Mouse (Mus musculus) liver, adult 2 months (tissue): ENCODE results near the gene Trak2. TPM values are rescaled to one million over a fixed set of nuclear protein-coding genes. Genes with fewer than 3 reads are reported as not detected.
"Not testable (repeated sequence)": the region's sequence is repeated elsewhere in the genome, so short reads cannot be mapped to it uniquely, and the experiment has no call there.

Experiments used
- DNase-seq: peaks from one replicate; pipeline ENCODE4 v3.0.0-alpha.2; 2011; ENCODE audit warnings: low read depth, low spot score; ENCODE audit errors: extremely low read depth
- H3K27ac ChIP-seq: fragments of 200-500 bp; replicated peaks from 2 replicates; pipeline ENCODE4 v1.5.1; 2012; ENCODE audit warnings: low read depth, mild to moderate bottlenecking, control low read depth, inconsistent platforms, low read length; ENCODE audit not compliant: insufficient read depth
- H3K27me3 ChIP-seq: fragments of 200-500 bp; 2 replicates; pipeline ENCODE4 v1.6.1; 2012; ENCODE audit warnings: mild to moderate bottlenecking, moderate library complexity, low read length, inconsistent platforms; ENCODE audit not compliant: control insufficient read depth, insufficient read depth
- H3K36me3 ChIP-seq: fragments of 200-500 bp; 2 replicates; pipeline ENCODE4 v1.6.1; 2012; ENCODE audit warnings: low read length, inconsistent platforms; ENCODE audit not compliant: control insufficient read depth, insufficient read depth
- H3K4me1 ChIP-seq: fragments of 200-500 bp; 2 replicates; pipeline ENCODE4 v1.6.1; 2011; ENCODE audit warnings: low read length; ENCODE audit not compliant: control insufficient read depth, insufficient read depth
- H3K4me3 ChIP-seq: fragments of 200-500 bp; 2 replicates; pipeline ENCODE4 v1.5.1; 2011; ENCODE audit warnings: low read depth, mild to moderate bottlenecking, control low read depth, low read length, moderate library complexity; ENCODE audit not compliant: insufficient read depth
- H3K79me2 ChIP-seq: fragments of 200-500 bp; 2 replicates; pipeline ENCODE4 v1.6.1; 2012; ENCODE audit warnings: inconsistent platforms, mild to moderate bottlenecking, low read length, moderate library complexity; ENCODE audit not compliant: control insufficient read depth, insufficient read depth
- H3K9ac ChIP-seq: fragments of 200-500 bp; 2 replicates; pipeline ENCODE4 v1.6.1; 2012; ENCODE audit warnings: low read depth, mild to moderate bottlenecking, control low read depth, inconsistent platforms, low read length
- CTCF ChIP-seq: fragments of 200-500 bp; IDR thresholded peaks from 2 replicates; pipeline ENCODE4 v1.5.1; 2011; ENCODE audit warnings: low read depth, low read length, control low read depth
- POLR2A ChIP-seq: fragments of 200-500 bp; IDR thresholded peaks from 2 replicates; pipeline ENCODE4 v1.6.1; 2011; ENCODE audit warnings: low read length, control low read depth; ENCODE audit not compliant: insufficient read depth; ENCODE audit errors: extremely low read depth
- WGBS: fragments of 180-500 bp; shearing (Covaris S2); methylation state at CpG from one replicate; pipeline ENCODE4 v1.1.7; 2018; 5-methylcytosine and 5-hydroxymethylcytosine counted together
- polyA plus RNA-seq: library from polyadenylated mRNA; depleted of rRNA; stranded (reverse); fragments of >200 nt; gene quantifications from 2 replicates; pipeline ENCODE4 v1.2.3, GENCODE M21; 2012
- total RNA-seq: library from RNA; depleted of rRNA; stranded (reverse); fragments of >200 nt; gene quantifications from 2 replicates; pipeline ENCODE4 v1.2.3, GENCODE M21; 2014

Trak2 gene
- total and polyA plus RNA-seq, 2 experiments: 8.6 to 9.7 TPM

GRCm38 (mm10) chr1:58917566-58917965, 55.7 kb downstream of the Trak2 start:
- Histone ChIP-seq H3K4me3 (no peak overlapping the region), H3K27me3 (no peaks in the 10 kb centered on the region), H3K27ac (no peak overlapping the region), H3K4me1 (no peaks in the 10 kb centered on the region), H3K9ac (no peak overlapping the region), H3K79me2 (no peaks in the 10 kb centered on the region), H3K36me3 (peaks cover 55% of the 10 kb centered on the region)
- TF ChIP-seq CTCF: no peak
- no peak for TF ChIP-seq POLR2A
- DNase-seq: no peak
- WGBS: 85% methylated on average over 6 of the region's 6 CpGs

GRCm38 (mm10) chr1:58909636-58910272, 63.5 kb downstream of the Trak2 start:
- H3K4me1 ChIP-seq: no peaks in the 10 kb centered on the region
- no peaks in the 10 kb centered on the region for H3K79me2 ChIP-seq
- WGBS: 94% methylated on average over 12 of the region's 12 CpGs
- H3K36me3 ChIP-seq: peaks cover 44% of the 10 kb centered on the region
- no peak for TF ChIP-seq POLR2A
- TF ChIP-seq CTCF: no peak
- no peaks in the 10 kb centered on the region for H3K27me3 ChIP-seq
- no peak for DNase-seq
- H3K27ac ChIP-seq: no peak overlapping the region
- no peak overlapping the region for H3K9ac ChIP-seq
- no peak overlapping the region for H3K4me3 ChIP-seq

- H3K27ac ChIP-seq: no peak overlapping the region
- no peak overlapping the region for H3K9ac ChIP-seq
- WGBS: 84% methylated on average over 9 of the region's 9 CpGs
- H3K4me1 ChIP-seq: no peaks in the 10 kb centered on the region
- no peak overlapping the region for H3K4me3 ChIP-seq
- H3K27me3 ChIP-seq: no peaks in the 10 kb centered on the region
- peaks cover 29% of the 10 kb centered on the region for H3K36me3 ChIP-seq
- H3K79me2 ChIP-seq: no peaks in the 10 kb centered on the region
- no peak for DNase-seq
- TF ChIP-seq CTCF: no peak
- TF ChIP-seq POLR2A: no peak
Observed at GRCm38 (mm10) chr1:58903681-58904080, 69.5 kb downstream of the Trak2 start.

GRCm38 (mm10) chr1:58897561-58897960, 75.7 kb downstream of the Trak2 start:
- not testable (repeated sequence) for H3K36me3 ChIP-seq, H3K27ac ChIP-seq, H3K4me1 ChIP-seq, H3K9ac ChIP-seq, H3K27me3 ChIP-seq, H3K79me2 ChIP-seq, H3K4me3 ChIP-seq
- TF ChIP-seq CTCF: peak; percentile 22; the same call in 1 of the 2 replicates
- DNase-seq: peak; percentile 25
- WGBS: 30% methylated on average over 3 of the region's 3 CpGs

GRCm38 (mm10) chr1:58892386-58892785, 80.8 kb downstream of the Trak2 start:
- H3K4me3 ChIP-seq, H3K4me1 ChIP-seq, H3K27ac ChIP-seq, H3K36me3 ChIP-seq, H3K9ac ChIP-seq, H3K27me3 ChIP-seq, H3K79me2 ChIP-seq, DNase-seq: not testable (repeated sequence)
- WGBS: 95% methylated on average over 7 of the region's 8 CpGs

- H3K4me3 ChIP-seq, H3K9ac ChIP-seq, H3K79me2 ChIP-seq, H3K36me3 ChIP-seq, H3K27me3 ChIP-seq, H3K4me1 ChIP-seq, H3K27ac ChIP-seq: not testable (repeated sequence)
- WGBS: 28% methylated on average over 2 of the region's 2 CpGs
- peak; percentile 61 for DNase-seq
Observed at GRCm38 (mm10) chr1:58891481-58892170, 81.6 kb downstream of the Trak2 start.

- not testable (repeated sequence) for H3K79me2 ChIP-seq, H3K9ac ChIP-seq, H3K27ac ChIP-seq, H3K27me3 ChIP-seq, H3K4me1 ChIP-seq, H3K4me3 ChIP-seq, DNase-seq, H3K36me3 ChIP-seq
- WGBS: 90% methylated on average over 5 of the region's 5 CpGs
Observed at GRCm38 (mm10) chr1:58890697-58891290, 82.4 kb downstream of the Trak2 start.
